Mouse (Mus musculus): ENCODE results near the gene S1pr5.

- TF ChIP-seq CTCF (IDR thresholded peaks at IDR 0.05; ENCODE audit: low read depth, low read length): no peak
- peak; percentile 89; the same call in 1 of the 2 replicates for TF ChIP-seq POLR2A (IDR thresholded peaks at IDR 0.05; ENCODE audit: extremely low read depth, insufficient read depth, low read length)
Observed at GRCm38 (mm10) chr9:21287571-21288402, 39.5 kb upstream of the S1pr5 start, which contains the start of gene Kri1.
